Mouse (Mus musculus) frontal cortex, postnatal 25 days (tissue): Measurements from ENCODE around the gene Ass1.

ENCODE experiments used
- DNase-seq, 2 experiments: peaks; one replicate each; pipeline ENCODE4 v3.0.0; 2022; ENCODE audit warnings: low spot score in 2 of 2

Gene Ass1

GRCm38 (mm10) chr2:31469931-31470682 is at the start of gene Ass1:
Ass1 (plus strand) TSS chr2:31470207.
- DNase-seq: peak in 1 of 2 experiments; percentile 33

GRCm38 (mm10) chr2:31420914-31421313 is 49.1 kb upstream of the Ass1 start:
- DNase-seq: no peak

- DNase-seq: no peak
Observed at GRCm38 (mm10) chr2:31422576-31422975, 47.4 kb upstream of the Ass1 start.

GRCm38 (mm10) chr2:31431477-31431876 is 38.5 kb upstream of the Ass1 start:
- DNase-seq: no peak

- DNase-seq: no peak
Observed at GRCm38 (mm10) chr2:31434746-31435145, 35.3 kb upstream of the Ass1 start.

GRCm38 (mm10) chr2:31435567-31435966 is 34.4 kb upstream of the Ass1 start:
- peak in 1 of 2 experiments; percentile 13 for DNase-seq

GRCm38 (mm10) chr2:31437480-31438245 is 32.3 kb upstream of the Ass1 start:
- no peak for DNase-seq

- DNase-seq: no peak
Observed at GRCm38 (mm10) chr2:31439576-31439975, 30.4 kb upstream of the Ass1 start.

- DNase-seq: peak in 1 of 2 experiments; percentile 6
Observed at GRCm38 (mm10) chr2:31442480-31443160, 27.4 kb upstream of the Ass1 start.

GRCm38 (mm10) chr2:31446036-31446435 is 24.0 kb upstream of the Ass1 start:
- no peak for DNase-seq

GRCm38 (mm10) chr2:31446456-31446855 is 23.6 kb upstream of the Ass1 start:
- no peak for DNase-seq

GRCm38 (mm10) chr2:31447536-31447935 is 22.5 kb upstream of the Ass1 start:
- DNase-seq: no peak

GRCm38 (mm10) chr2:31448756-31449440 is 21.1 kb upstream of the Ass1 start:
- no peak for DNase-seq

- peak; percentile 13 to 28 for DNase-seq
Observed at GRCm38 (mm10) chr2:31449441-31449815, 20.6 kb upstream of the Ass1 start.

- no peak for DNase-seq
Observed at GRCm38 (mm10) chr2:31449902-31450301, 20.1 kb upstream of the Ass1 start.

GRCm38 (mm10) chr2:31450661-31451060 is 19.3 kb upstream of the Ass1 start:
- DNase-seq: no peak

- DNase-seq: no peak
Observed at GRCm38 (mm10) chr2:31451530-31451929, 18.5 kb upstream of the Ass1 start.

- DNase-seq: no peak
Observed at GRCm38 (mm10) chr2:31453011-31453410, 17.0 kb upstream of the Ass1 start.

GRCm38 (mm10) chr2:31453559-31454177 is 16.3 kb upstream of the Ass1 start:
- DNase-seq: no peak

GRCm38 (mm10) chr2:31454280-31454679 is 15.7 kb upstream of the Ass1 start:
- DNase-seq: no peak

- DNase-seq: no peak
Observed at GRCm38 (mm10) chr2:31455418-31455817, 14.6 kb upstream of the Ass1 start.
